Mouse (Mus musculus) stomach, postnatal 0 days (tissue): ENCODE measurements around the gene Mobp. TPM values are rescaled to one million over a fixed set of nuclear protein-coding genes. Genes with fewer than 3 reads are reported as not detected.

Experiments
- ATAC-seq: fragments of 200-750 bp; cut with Nextera tagmentation; 2 replicates; pipeline ENCODE4 v1.8.0; 2017; ENCODE audit not compliant: low FRiP score, low TSS enrichment
- DNase-seq: peaks from one replicate; pipeline ENCODE4 v3.0.0-alpha.2; 2016; ENCODE audit warnings: low spot score
- H3K27ac ChIP-seq: fragments of 300-500 bp; sonication (generic); replicated peaks from 2 replicates; pipeline ENCODE4 v1.5.1; 2014; ENCODE audit warnings: mild to moderate bottlenecking, control low read depth
- H3K27me3 ChIP-seq: fragments of 300-500 bp; sonication (generic); 2 replicates; pipeline ENCODE4 v1.6.1; 2014; ENCODE audit warnings: low read length; ENCODE audit not compliant: control insufficient read depth, insufficient read depth
- H3K36me3 ChIP-seq: fragments of 300-500 bp; sonication (generic); 2 replicates; pipeline ENCODE4 v1.6.1; 2014; ENCODE audit warnings: low read length, mixed read lengths; ENCODE audit not compliant: control insufficient read depth, insufficient read depth
- H3K4me1 ChIP-seq: fragments of 300-500 bp; sonication (generic); replicated peaks from 2 replicates; pipeline ENCODE4 v1.6.1; 2014; ENCODE audit warnings: antibody characterized with exemption; ENCODE audit not compliant: control insufficient read depth, insufficient read depth
- H3K4me2 ChIP-seq: fragments of 300-500 bp; sonication (generic); replicated peaks from 2 replicates; pipeline ENCODE4 v1.6.1; 2014; ENCODE audit warnings: low read depth, mild to moderate bottlenecking, control low read depth, moderate library complexity
- H3K4me3 ChIP-seq: fragments of 300-500 bp; sonication (generic); 2 replicates; pipeline ENCODE4 v1.5.1; 2014; ENCODE audit warnings: low read depth, low read length, control low read depth
- H3K9ac ChIP-seq: fragments of 300-500 bp; sonication (generic); 2 replicates; pipeline ENCODE4 v1.6.1; 2014; ENCODE audit warnings: mild to moderate bottlenecking, low read length, control low read depth, mixed read lengths
- H3K9me3 ChIP-seq: fragments of 300-500 bp; sonication (generic); 2 replicates; pipeline ENCODE4 v1.6.1; 2016; ENCODE audit warnings: low read length; ENCODE audit not compliant: control insufficient read depth
- CTCF ChIP-seq: IDR thresholded peaks from 2 replicates; pipeline ENCODE4 v1.5.1; 2016; ENCODE audit warnings: antibody characterized with exemption, low read depth, mild to moderate bottlenecking, moderate library complexity
- EP300 ChIP-seq: optimal IDR thresholded peaks from 2 replicates; pipeline ENCODE3; 2016; ENCODE audit warnings: antibody characterized with exemption
- WGBS: fragments of 180-500 bp; shearing (Covaris S2); extraction: QIAGEN DNeasy Blood & Tissue Kit; methylation state at CpG from one replicate; pipeline ENCODE4 v1.1.7; 2014; 5-methylcytosine and 5-hydroxymethylcytosine counted together
- polyA plus RNA-seq: library from polyadenylated mRNA; unstranded; fragments of >200 nt; fragmentation: Nextera tagmentation; extraction: Ambion mirVana; gene quantifications from 2 replicates; pipeline ENCODE4 v1.2.1, GENCODE M21; 2015

Gene Mobp
- polyA plus RNA-seq, 1 experiment from 2014 or later: 0.32 TPM

DNA sequence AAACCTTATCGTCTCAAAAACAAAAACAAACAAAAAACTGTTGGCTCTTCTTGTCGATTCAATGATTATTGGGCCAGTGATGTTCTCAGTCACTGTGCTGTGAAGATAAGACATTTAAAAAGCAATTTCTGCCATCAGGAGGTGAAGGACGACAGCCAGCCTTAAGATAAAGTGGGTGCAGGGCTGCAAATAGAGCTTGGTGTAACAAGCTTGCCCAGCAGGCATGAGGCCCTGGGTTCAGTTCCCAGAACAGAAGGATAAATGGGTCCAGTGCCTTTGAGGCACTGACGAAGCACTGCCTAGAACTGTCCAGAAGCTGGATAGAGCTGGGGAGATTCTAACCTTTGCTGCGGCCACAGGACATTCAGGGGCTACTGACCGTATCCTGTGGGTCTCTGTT, 37.0 kb upstream of the Mobp start:
- TF ChIP-seq CTCF (no peak), EP300 (no peak)
- no peaks in the 10 kb centered on the region for H3K9me3 ChIP-seq
- no peaks in the 10 kb centered on the region for H3K36me3 ChIP-seq
- no peak overlapping the region for H3K27ac ChIP-seq
- no peaks in the 10 kb centered on the region for H3K27me3 ChIP-seq
- no peaks in the 10 kb centered on the region for H3K4me1 ChIP-seq
- no peak overlapping the region for H3K4me3 ChIP-seq
- no peak for DNase-seq
- H3K4me2 ChIP-seq: no peak overlapping the region
- ATAC-seq: no peak
- no peak overlapping the region for H3K9ac ChIP-seq
- 90% methylated on average over 6 of the region's 6 CpGs for WGBS

DNA sequence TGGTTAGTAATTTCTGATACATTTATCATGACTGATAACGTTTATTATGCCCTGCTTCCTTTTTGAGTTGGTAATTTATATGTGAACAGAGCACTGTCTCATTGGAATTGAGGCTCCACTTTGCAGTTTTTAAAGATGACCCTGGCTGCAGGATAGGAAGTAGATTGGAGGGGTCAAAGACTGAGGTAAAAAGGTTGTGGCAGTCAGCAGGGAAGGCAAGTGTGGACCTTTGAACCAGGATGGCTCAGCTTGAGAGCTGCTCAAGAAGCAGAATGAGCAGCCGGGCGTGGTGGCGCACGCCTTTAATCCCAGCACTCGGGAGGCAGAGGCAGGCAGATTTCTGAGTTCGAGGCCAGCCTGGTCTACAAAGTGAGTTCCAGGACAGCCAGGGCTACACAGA, 36.1 kb upstream of the Mobp start:
- Histone ChIP-seq H3K27ac (no peak overlapping the region), H3K9me3 (no peaks in the 10 kb centered on the region), H3K9ac (no peak overlapping the region), H3K27me3 (no peaks in the 10 kb centered on the region), H3K36me3 (peaks cover 3% of the 10 kb centered on the region; the same call in 1 of the 2 replicates), H3K4me3 (no peak overlapping the region), H3K4me2 (no peak overlapping the region), H3K4me1 (no peaks in the 10 kb centered on the region)
- TF ChIP-seq CTCF (no peak), EP300 (no peak)
- DNase-seq: peak; percentile 13
- ATAC-seq: no peak
- 95% methylated on average over 6 of the region's 7 CpGs for WGBS

DNA sequence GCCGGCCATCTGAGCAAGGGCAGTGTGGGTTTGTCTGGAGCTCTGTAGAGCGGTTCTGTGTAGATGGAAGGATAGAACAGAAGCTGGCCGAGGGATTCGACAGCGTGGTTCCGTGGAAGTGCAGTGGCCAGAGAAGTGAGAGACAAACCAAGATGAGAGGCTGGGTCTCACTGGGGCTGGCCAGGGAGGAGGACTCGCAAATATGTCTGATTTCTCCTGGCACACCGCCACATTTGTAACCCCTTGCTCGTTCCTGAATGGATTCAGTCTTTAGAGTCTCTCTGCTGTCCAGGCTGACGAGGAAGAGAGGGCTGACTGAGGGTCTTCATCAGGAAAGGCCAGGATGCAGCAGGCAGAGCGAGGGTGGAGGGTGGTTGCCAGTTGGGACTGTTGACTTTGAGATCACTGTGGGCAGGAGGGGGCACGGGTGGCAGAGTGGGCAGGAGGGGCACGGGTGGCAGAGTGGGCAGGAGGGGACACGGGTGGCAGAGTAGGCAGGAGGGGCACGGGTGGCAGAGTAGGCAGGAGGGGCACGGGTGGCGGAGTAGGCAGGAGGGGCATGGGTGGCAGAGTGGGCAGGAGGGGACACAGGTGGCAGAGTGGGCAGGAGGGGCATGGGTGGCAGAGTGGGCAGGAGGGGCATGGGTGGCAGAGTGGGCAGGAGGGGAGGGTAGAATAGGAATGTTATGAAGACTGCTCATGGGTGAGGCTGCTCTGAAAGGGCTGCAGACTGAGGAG, 35.3 kb upstream of the Mobp start:
- Histone ChIP-seq H3K36me3 (peaks cover 6% of the 10 kb centered on the region; the same call in 1 of the 2 replicates), H3K9ac (no peak overlapping the region), H3K9me3 (no peaks in the 10 kb centered on the region), H3K27ac (no peak overlapping the region), H3K27me3 (no peaks in the 10 kb centered on the region), H3K4me2 (no peak overlapping the region), H3K4me1 (no peaks in the 10 kb centered on the region), H3K4me3 (no peak overlapping the region)
- WGBS: 81% methylated on average over 15 of the region's 17 CpGs
- no peak for TF ChIP-seq EP300
- no peak for TF ChIP-seq CTCF
- DNase-seq (peak; percentile 12), ATAC-seq (no peak)

DNA sequence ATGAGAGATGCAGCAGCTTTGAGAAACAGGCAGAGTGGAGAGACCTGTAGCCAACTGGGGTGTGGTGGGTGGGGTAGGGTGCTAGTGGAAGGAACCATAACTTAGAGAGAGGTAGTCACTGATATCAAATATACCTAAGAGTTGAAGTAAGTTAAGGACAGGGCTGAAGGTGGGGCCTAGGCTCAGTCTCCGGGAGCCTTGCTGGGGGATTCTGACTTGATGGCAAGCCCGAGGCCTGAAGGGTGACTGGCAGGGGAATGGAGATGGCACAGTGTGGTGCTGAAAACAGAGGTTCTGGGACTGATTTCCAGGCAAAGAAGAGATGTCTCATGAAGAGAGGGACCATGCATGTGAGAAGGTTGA, 34.7 kb upstream of the Mobp start:
- no peak overlapping the region for H3K4me2 ChIP-seq
- DNase-seq (peak; percentile 20), ATAC-seq (no peak)
- no peak overlapping the region for H3K4me3 ChIP-seq
- peaks cover 8% of the 10 kb centered on the region; the same call in 1 of the 2 replicates for H3K36me3 ChIP-seq
- H3K4me1 ChIP-seq: no peaks in the 10 kb centered on the region
- no peaks in the 10 kb centered on the region for H3K9me3 ChIP-seq
- H3K27ac ChIP-seq: 0 out of 2 replicates have a peak overlapping the region, but pooled peaks have one; percentile 56
- H3K9ac ChIP-seq: no peak overlapping the region
- WGBS: 90% methylated on average over 2 of the region's 2 CpGs
- no peaks in the 10 kb centered on the region for H3K27me3 ChIP-seq
- TF ChIP-seq EP300: no peak
- no peak for TF ChIP-seq CTCF

DNA sequence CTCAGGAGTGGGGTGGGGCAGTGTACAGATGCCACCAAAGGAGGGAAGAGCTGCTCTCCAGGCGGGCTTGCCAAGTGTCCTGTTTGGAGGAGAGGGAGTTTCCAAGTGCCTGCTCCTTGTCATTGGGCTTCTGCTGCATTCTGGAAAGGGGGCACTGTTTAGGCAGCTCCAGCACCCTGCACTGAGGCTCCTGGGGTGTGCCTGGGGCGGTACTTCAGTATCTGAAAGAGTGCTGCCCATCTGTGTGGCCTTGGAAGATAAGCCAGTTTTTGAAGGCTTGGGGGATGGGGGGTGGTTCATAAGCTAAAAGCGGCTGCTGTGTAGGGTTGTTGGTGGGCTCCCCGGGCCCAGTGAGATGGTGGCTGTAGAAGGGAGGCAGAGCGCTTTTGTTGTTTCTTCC, 33.9 kb upstream of the Mobp start:
- 59% methylated on average over 5 of the region's 5 CpGs for WGBS
- Histone ChIP-seq H3K4me2 (no peak overlapping the region), H3K27ac (peak overlapping the region; percentile 59), H3K9ac (0 out of 2 replicates have a peak overlapping the region, but pooled peaks have one; percentile 8), H3K4me1 (no peaks in the 10 kb centered on the region), H3K36me3 (peaks cover 8% of the 10 kb centered on the region; the same call in 1 of the 2 replicates), H3K9me3 (no peaks in the 10 kb centered on the region), H3K4me3 (no peak overlapping the region), H3K27me3 (no peaks in the 10 kb centered on the region)
- no peak for DNase-seq
- ATAC-seq: no peak; the same call in 1 of the 2 replicates
- TF ChIP-seq CTCF (no peak), EP300 (no peak)

DNA sequence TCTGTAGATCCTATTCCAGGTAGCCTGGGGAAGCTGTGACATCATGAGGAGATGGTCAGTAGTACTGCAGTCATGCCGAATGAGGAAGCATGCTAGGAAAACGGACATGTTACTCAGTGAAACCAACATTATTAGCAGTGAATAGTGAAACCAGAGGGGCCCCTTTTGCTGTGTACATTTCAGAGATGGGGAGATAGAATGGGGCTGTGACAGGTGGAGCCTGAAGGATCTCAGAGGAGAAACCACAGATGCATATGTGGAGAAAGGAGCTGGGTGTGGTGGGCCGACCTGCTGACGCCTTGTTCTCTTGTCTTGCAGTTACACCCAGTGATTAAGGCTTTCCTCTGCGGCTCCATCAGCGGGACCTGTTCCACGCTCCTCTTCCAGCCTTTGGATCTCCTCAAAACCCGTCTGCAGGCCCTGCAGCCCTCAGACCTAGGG, 33.3 kb upstream of the Mobp start:
- Histone ChIP-seq H3K9me3 (no peaks in the 10 kb centered on the region), H3K27me3 (no peaks in the 10 kb centered on the region), H3K4me2 (no peak overlapping the region), H3K9ac (no peak overlapping the region), H3K36me3 (peaks cover 8% of the 10 kb centered on the region; the same call in 1 of the 2 replicates), H3K4me1 (no peaks in the 10 kb centered on the region), H3K4me3 (no peak overlapping the region), H3K27ac (peak overlapping the region; percentile 59)
- peak; percentile 66 for ATAC-seq
- DNase-seq: peak; percentile 52
- 55% methylated on average over 8 of the region's 8 CpGs for WGBS
- no peak for TF ChIP-seq CTCF
- TF ChIP-seq EP300: no peak
